Mouse (Mus musculus): ENCODE data around the gene Rft1. TPM values are rescaled to one million over a fixed set of nuclear protein-coding genes. Genes with fewer than 3 reads are reported as not detected.
A peak's percentile ranks its signal among the peaks of the same experiment; 100 is the strongest.

Rft1 gene
- total and polyA plus RNA-seq, 2 experiments from 2014 or later, result 9.6 to 12.3 TPM

GRCm38 (mm10) chr14:30692439-30692838, 38.3 kb downstream of the Rft1 start:
- no peak overlapping the region for H3K4me2 ChIP-seq (ENCODE audit: low read depth, low read length, poor library complexity, severe bottlenecking)
- no peaks in the 10 kb centered on the region for H3K27me3 ChIP-seq (ENCODE audit: insufficient read depth, low read length)
- ATAC-seq (ENCODE audit: low FRiP score), result no peak
- H3K4me3 ChIP-seq (ENCODE audit: low read depth, low read length), result no peak overlapping the region
- H3K9ac ChIP-seq (replicated peaks; ENCODE audit: low read length, poor library complexity, severe bottlenecking), result no peak overlapping the region
- no peak for TF ChIP-seq CTCF (IDR thresholded peaks at IDR 0.05)
- no peaks in the 10 kb centered on the region for H3K9me3 ChIP-seq (ENCODE audit: low read length)
- H3K4me1 ChIP-seq (ENCODE audit: insufficient read depth, low read length), result peaks cover 7% of the 10 kb centered on the region; the same call in 1 of the 2 replicates
- H3K27ac ChIP-seq (ENCODE audit: low read depth, low read length), result no peak overlapping the region
- peaks cover 14% of the 10 kb centered on the region for H3K36me3 ChIP-seq (ENCODE audit: insufficient read depth, low read length)
- 90% methylated on average over 6 of the region's 6 CpGs for WGBS
- DNase-seq (ENCODE audit: low spot score), result no peak

- no peaks in the 10 kb centered on the region for H3K9me3 ChIP-seq (ENCODE audit: low read length)
- no peaks in the 10 kb centered on the region for H3K27me3 ChIP-seq (ENCODE audit: insufficient read depth, low read length)
- H3K4me3 ChIP-seq (ENCODE audit: low read depth, low read length), result no peak overlapping the region
- H3K27ac ChIP-seq (ENCODE audit: low read depth, low read length), result no peak overlapping the region
- DNase-seq (ENCODE audit: low spot score) (no peak), ATAC-seq (ENCODE audit: low FRiP score) (no peak)
- no peak for TF ChIP-seq CTCF (IDR thresholded peaks at IDR 0.05)
- 94% methylated on average over 2 of the region's 2 CpGs for WGBS
- H3K9ac ChIP-seq (replicated peaks; ENCODE audit: low read length, poor library complexity, severe bottlenecking), result no peak overlapping the region
- H3K4me2 ChIP-seq (ENCODE audit: low read depth, low read length, poor library complexity, severe bottlenecking), result no peak overlapping the region
- H3K4me1 ChIP-seq (ENCODE audit: insufficient read depth, low read length), result peaks cover 15% of the 10 kb centered on the region; the same call in 1 of the 2 replicates
- peaks cover 12% of the 10 kb centered on the region for H3K36me3 ChIP-seq (ENCODE audit: insufficient read depth, low read length)
These were observed 40.6 kb downstream of the Rft1 start for GRCm38 (mm10) chr14:30694786-30695185.

DNA sequence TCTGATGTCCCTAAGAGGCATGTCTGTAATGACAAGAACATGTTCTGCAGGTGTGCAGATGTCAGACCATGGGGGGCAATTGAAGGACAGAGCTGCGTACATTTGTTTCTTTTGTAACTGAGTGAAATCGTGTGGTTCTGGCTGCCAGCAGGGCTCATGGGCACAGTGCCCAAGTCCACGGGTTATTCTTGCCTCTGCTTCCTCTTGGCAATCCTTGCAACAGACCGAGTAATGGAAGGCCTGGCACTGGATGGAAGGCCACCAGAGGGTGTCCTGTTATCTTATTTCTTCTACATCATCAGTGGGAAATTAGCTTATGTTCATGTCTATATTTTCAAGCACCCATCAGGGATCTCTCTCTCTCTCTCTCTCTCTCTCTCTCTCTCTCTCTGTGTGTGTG, 41.4 kb downstream of the Rft1 start:
- ATAC-seq (ENCODE audit: low FRiP score), result no peak
- H3K27ac ChIP-seq (ENCODE audit: low read depth, low read length), result no peak overlapping the region

GRCm38 (mm10) chr14:30697407-30698052, 43.4 kb downstream of the Rft1 start:
- ATAC-seq (ENCODE audit: low FRiP score) (peak; percentile 78), DNase-seq (ENCODE audit: low spot score) (peak; percentile 70)
- no peaks in the 10 kb centered on the region for H3K9me3 ChIP-seq (ENCODE audit: low read length)
- no peak overlapping the region for H3K9ac ChIP-seq (replicated peaks; ENCODE audit: low read length, poor library complexity, severe bottlenecking)
- no peak for TF ChIP-seq CTCF (IDR thresholded peaks at IDR 0.05)
- H3K4me3 ChIP-seq (ENCODE audit: low read depth, low read length), result no peak overlapping the region
- peaks cover 15% of the 10 kb centered on the region; the same call in 1 of the 2 replicates for H3K4me1 ChIP-seq (ENCODE audit: insufficient read depth, low read length)
- no peaks in the 10 kb centered on the region for H3K27me3 ChIP-seq (ENCODE audit: insufficient read depth, low read length)
- peaks cover 8% of the 10 kb centered on the region; the same call in 1 of the 2 replicates for H3K36me3 ChIP-seq (ENCODE audit: insufficient read depth, low read length)
- H3K27ac ChIP-seq (ENCODE audit: low read depth, low read length), result peak overlapping the region; percentile 62
- WGBS, result 48% methylated on average over 15 of the region's 15 CpGs
- H3K4me2 ChIP-seq (ENCODE audit: low read depth, low read length, poor library complexity, severe bottlenecking), result no peak overlapping the region

More for the DNA sequence above, 41.4 kb downstream of the Rft1 start:
- Histone ChIP-seq H3K9ac (replicated peaks; ENCODE audit: low read length, poor library complexity, severe bottlenecking) (no peak overlapping the region), H3K9me3 (ENCODE audit: low read length) (no peaks in the 10 kb centered on the region), H3K27me3 (ENCODE audit: insufficient read depth, low read length) (no peaks in the 10 kb centered on the region), H3K36me3 (ENCODE audit: insufficient read depth, low read length) (peaks cover 8% of the 10 kb centered on the region; the same call in 1 of the 2 replicates), H3K4me2 (ENCODE audit: low read depth, low read length, poor library complexity, severe bottlenecking) (no peak overlapping the region), H3K4me3 (ENCODE audit: low read depth, low read length) (no peak overlapping the region), H3K4me1 (ENCODE audit: insufficient read depth, low read length) (peaks cover 15% of the 10 kb centered on the region; the same call in 1 of the 2 replicates)
- DNase-seq (ENCODE audit: low spot score), result peak; percentile 81
- TF ChIP-seq CTCF (IDR thresholded peaks at IDR 0.05), result peak; percentile 40
- 42% methylated on average over 4 of the region's 4 CpGs for WGBS

- ATAC-seq (ENCODE audit: low FRiP score) (no peak), DNase-seq (ENCODE audit: low spot score) (peak; percentile 56)
- 40% methylated on average over 8 of the region's 8 CpGs for WGBS
- Histone ChIP-seq H3K27ac (ENCODE audit: low read depth, low read length) (no peak overlapping the region), H3K27me3 (ENCODE audit: insufficient read depth, low read length) (no peaks in the 10 kb centered on the region), H3K4me1 (ENCODE audit: insufficient read depth, low read length) (peaks cover 15% of the 10 kb centered on the region; the same call in 1 of the 2 replicates), H3K9me3 (ENCODE audit: low read length) (no peaks in the 10 kb centered on the region), H3K9ac (replicated peaks; ENCODE audit: low read length, poor library complexity, severe bottlenecking) (no peak overlapping the region), H3K36me3 (ENCODE audit: insufficient read depth, low read length) (no peaks in the 10 kb centered on the region), H3K4me3 (ENCODE audit: low read depth, low read length) (no peak overlapping the region), H3K4me2 (ENCODE audit: low read depth, low read length, poor library complexity, severe bottlenecking) (no peak overlapping the region)
- TF ChIP-seq CTCF (IDR thresholded peaks at IDR 0.05), result peak; percentile 65
These were observed 45.5 kb downstream of the Rft1 start for GRCm38 (mm10) chr14:30699656-30700055.

DNA sequence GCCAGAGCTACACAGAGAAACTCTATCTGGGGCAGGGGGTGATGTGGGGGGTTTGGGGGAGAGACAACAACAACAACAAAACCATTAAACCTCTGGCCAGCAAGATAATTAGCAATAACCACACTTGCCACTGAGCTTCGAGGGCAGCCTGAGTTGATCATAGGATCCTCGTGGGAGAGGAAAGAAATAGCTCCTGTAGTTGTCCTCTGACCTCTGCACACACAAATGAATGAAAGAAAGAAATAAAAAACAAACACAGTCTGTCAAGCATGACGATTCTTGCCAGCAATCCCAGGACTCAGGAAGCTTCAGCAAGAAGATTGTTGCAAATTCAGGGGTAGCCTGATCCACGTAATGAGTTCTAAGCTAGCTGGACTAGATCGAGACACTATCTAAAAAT, 48.4 kb downstream of the Rft1 start:
- 46% methylated on average over 5 of the region's 5 CpGs for WGBS
- Histone ChIP-seq H3K9me3 (ENCODE audit: low read length) (no peaks in the 10 kb centered on the region), H3K27ac (ENCODE audit: low read depth, low read length) (no peak overlapping the region), H3K9ac (replicated peaks; ENCODE audit: low read length, poor library complexity, severe bottlenecking) (no peak overlapping the region), H3K4me1 (ENCODE audit: insufficient read depth, low read length) (peaks cover 8% of the 10 kb centered on the region; the same call in 1 of the 2 replicates), H3K4me2 (ENCODE audit: low read depth, low read length, poor library complexity, severe bottlenecking) (no peak overlapping the region), H3K27me3 (ENCODE audit: insufficient read depth, low read length) (no peaks in the 10 kb centered on the region), H3K36me3 (ENCODE audit: insufficient read depth, low read length) (no peaks in the 10 kb centered on the region), H3K4me3 (ENCODE audit: low read depth, low read length) (no peak overlapping the region)
- no peak for ATAC-seq (ENCODE audit: low FRiP score)
- no peak for TF ChIP-seq CTCF (IDR thresholded peaks at IDR 0.05)
- DNase-seq (ENCODE audit: low spot score), result no peak
